Mouse (Mus musculus) megakaryocyte, embryonic 14.5 days (primary cell): Measurements from ENCODE around the gene Camkk1. TPM values are rescaled to one million over a fixed set of nuclear protein-coding genes. Genes with fewer than 3 reads are reported as not detected.

Experiments
- H3K27me3 ChIP-seq: replicated peaks from 2 replicates; pipeline ENCODE3; 2012; ENCODE audit warnings: inconsistent platforms
- H3K36me3 ChIP-seq: replicated peaks from 2 replicates; pipeline ENCODE3; 2012; ENCODE audit warnings: low read length, inconsistent platforms, mixed read lengths
- H3K4me1 ChIP-seq: 2 replicates; pipeline ENCODE4 v1.6.1; 2012; ENCODE audit warnings: inconsistent platforms
- H3K4me3 ChIP-seq: replicated peaks from 2 replicates; pipeline ENCODE3; 2012; ENCODE audit warnings: moderate library complexity, mild to moderate bottlenecking, inconsistent platforms
- H3K9me3 ChIP-seq: 2 replicates; pipeline ENCODE4 v1.6.1; 2012; ENCODE audit warnings: inconsistent platforms
- FLI1 ChIP-seq: IDR thresholded peaks from 2 replicates; pipeline ENCODE4 v1.6.1; 2012; ENCODE audit warnings: low read length, inconsistent platforms, mixed read lengths
- GATA1 ChIP-seq: IDR thresholded peaks from 3 replicates; pipeline ENCODE4 v1.6.1; 2012; ENCODE audit warnings: mixed read lengths, low read length, inconsistent platforms, borderline replicate concordance
- polyA plus RNA-seq: library from polyadenylated mRNA; stranded (reverse); fragments of >175 nt; gene quantifications from 2 replicates; pipeline ENCODE4 v1.2.3, GENCODE M21; 2012; ENCODE audit warnings: low replicate concordance; ENCODE audit not compliant: insufficient read depth

The Camkk1 gene
- polyA plus RNA-seq, 1 experiment = 6.5 TPM

DNA sequence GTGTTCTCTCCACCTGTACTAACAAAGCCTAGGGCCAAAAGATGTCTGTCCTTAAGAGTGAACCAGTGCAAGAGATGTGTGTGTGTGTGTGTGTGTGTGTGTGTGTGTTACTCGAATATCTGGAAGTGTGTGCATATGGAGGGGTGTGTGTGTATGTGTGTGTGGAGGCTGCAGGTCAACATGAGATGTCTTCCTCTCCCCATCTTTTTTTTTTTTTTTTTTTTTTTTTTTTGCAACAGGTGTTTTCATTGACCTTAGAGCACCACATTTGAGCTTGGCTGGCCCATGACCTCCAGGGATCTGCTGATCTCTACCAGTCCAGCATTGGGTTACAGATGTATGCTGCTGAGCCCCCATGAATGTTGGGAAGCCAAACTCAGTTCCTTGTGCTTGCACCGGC, 22.0 kb upstream of the Camkk1 start:
- Histone ChIP-seq H3K9me3 (no peaks in the 10 kb centered on the region), H3K27me3 (no peaks in the 10 kb centered on the region), H3K4me3 (peak overlapping the region; percentile 42), H3K4me1 (peaks cover 97% of the 10 kb centered on the region), H3K36me3 (peaks cover 67% of the 10 kb centered on the region)
- no peak for TF ChIP-seq GATA1
- TF ChIP-seq FLI1 = no peak

DNA sequence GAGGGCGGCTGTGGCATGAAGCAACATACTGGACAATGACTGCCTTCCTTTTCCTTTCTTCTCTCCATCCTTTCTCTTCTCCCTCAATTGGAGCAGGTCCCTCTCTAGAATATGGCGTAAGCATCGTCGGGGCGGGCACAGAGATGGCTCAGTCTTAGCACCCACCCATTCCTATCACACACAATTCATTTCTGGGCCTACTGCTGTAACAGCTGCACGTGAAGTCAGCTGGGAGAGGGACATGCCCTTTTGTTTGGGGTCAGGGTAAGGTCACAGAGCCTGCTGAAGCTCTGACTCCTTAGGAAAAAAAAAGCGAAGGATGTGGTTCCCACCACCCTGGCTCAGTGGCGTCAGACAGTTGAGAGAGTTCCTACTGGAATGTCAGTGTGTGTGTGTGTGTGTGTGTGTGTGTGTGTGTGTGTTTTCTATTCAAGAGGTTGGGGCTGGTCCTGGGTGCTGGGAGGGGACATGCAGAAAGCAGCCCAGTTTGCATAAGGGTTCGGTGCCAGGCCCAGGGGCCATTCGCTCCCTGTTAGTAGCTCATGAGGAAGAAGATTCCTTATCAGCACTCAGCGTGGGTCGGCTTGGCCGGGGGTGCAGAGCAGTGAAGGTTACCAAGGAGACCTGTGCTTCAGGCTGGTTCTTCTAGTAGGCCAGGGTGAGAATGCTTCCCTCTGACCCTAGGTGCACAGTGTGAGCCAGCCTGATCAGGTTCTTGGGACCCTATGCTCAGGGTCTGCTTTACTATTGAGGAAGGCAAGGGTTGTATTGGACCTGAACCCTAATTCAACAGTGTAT, 21.1 kb upstream of the Camkk1 start:
- Histone ChIP-seq H3K9me3 (no peaks in the 10 kb centered on the region), H3K27me3 (no peaks in the 10 kb centered on the region), H3K4me3 (peak overlapping the region; percentile 93), H3K4me1 (peaks cover 97% of the 10 kb centered on the region), H3K36me3 (peaks cover 66% of the 10 kb centered on the region)
- TF ChIP-seq FLI1 (no peak), GATA1 (no peak)

DNA sequence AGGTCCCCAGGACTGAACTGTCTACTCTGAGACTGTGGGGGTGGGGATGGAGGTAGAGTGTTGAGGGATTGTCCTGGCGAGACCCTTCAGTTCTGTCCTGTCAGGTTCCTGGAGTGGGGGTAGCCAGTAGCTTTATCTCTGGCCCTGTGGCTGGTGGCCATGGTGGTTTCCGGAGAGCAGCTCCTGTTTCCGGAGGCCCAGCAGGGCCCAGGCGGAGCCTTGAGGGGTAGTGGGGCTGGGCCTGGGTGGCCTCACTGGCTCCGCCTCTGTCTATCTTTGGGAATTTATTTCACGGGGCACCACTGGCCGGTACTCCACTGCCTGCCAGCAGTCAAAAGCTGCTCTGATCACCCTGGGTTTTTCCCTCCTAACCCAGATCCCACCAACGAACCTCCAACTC, 20.0 kb upstream of the Camkk1 start, which contains the start of gene P2rx1:
Gene P2rx1, plus strand, starts transcription at position 333 of the 400 bp plus-strand sequence.
- peaks cover 97% of the 10 kb centered on the region for H3K4me1 ChIP-seq
- H3K9me3 ChIP-seq = no peaks in the 10 kb centered on the region
- no peaks in the 10 kb centered on the region for H3K27me3 ChIP-seq
- peaks cover 64% of the 10 kb centered on the region for H3K36me3 ChIP-seq
- H3K4me3 ChIP-seq = peak within 1 kb of the TSS; percentile 93
- peak; percentile 96 for TF ChIP-seq FLI1
- TF ChIP-seq GATA1 = peak; percentile 99

DNA sequence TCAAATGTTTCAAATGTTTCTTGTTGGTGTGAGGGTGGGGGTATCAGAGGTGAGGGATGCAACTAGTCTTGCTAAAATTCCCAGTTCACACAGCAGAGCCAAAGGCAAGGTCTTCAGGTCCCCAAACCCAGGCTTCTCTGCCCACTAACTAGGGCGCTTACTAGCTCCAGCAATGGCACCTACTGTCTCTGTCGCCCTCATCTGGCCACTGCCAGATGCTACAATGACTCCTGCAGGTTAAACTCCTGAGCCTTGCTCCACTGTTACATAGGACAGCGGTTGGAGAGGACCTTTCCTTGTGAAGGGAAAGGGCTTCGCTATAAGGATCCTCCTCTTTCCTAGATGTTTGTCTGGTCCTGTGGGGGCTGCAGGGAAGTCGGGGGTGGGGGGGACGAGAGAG, 17.8 kb upstream of the Camkk1 start:
- no peak for TF ChIP-seq GATA1
- TF ChIP-seq FLI1 = no peak
- no peaks in the 10 kb centered on the region for H3K27me3 ChIP-seq
- peak overlapping the region; percentile 93 for H3K4me3 ChIP-seq
- peaks cover 98% of the 10 kb centered on the region for H3K4me1 ChIP-seq
- no peaks in the 10 kb centered on the region for H3K9me3 ChIP-seq
- peaks cover 66% of the 10 kb centered on the region for H3K36me3 ChIP-seq

DNA sequence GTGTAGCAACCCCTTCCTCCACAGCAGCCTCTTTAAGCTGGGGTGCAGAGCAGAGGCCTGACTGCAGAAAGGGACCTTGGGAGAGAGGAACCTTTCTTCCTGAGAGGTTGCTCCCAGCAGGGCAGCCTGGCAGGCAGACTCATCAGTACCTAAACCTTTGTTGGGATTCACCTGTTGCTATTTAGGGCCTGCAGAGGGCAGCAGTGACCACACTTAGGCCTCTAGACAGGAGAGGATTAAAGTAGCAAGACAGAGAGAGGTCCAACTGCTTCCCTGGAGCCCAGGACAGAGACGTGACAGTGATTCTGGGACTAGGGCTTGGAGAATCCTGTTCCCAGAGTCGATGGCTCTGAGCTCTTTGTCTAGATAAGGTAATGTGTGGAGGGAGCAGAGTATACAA, 12.4 kb upstream of the Camkk1 start:
- Histone ChIP-seq H3K36me3 (peaks cover 97% of the 10 kb centered on the region), H3K9me3 (no peaks in the 10 kb centered on the region), H3K4me1 (peaks cover 100% of the 10 kb centered on the region), H3K4me3 (no peak overlapping the region), H3K27me3 (no peaks in the 10 kb centered on the region)
- no peak for TF ChIP-seq GATA1
- TF ChIP-seq FLI1 = no peak

- H3K27me3 ChIP-seq = no peaks in the 10 kb centered on the region
- H3K9me3 ChIP-seq = no peaks in the 10 kb centered on the region
- H3K36me3 ChIP-seq = peaks cover 98% of the 10 kb centered on the region
- peaks cover 100% of the 10 kb centered on the region for H3K4me1 ChIP-seq
- TF ChIP-seq GATA1 = no peak
- TF ChIP-seq FLI1 = no peak
- no peak overlapping the region for H3K4me3 ChIP-seq
Observed at GRCm38 (mm10) chr11:73007113-73007512, 11.7 kb upstream of the Camkk1 start.

DNA sequence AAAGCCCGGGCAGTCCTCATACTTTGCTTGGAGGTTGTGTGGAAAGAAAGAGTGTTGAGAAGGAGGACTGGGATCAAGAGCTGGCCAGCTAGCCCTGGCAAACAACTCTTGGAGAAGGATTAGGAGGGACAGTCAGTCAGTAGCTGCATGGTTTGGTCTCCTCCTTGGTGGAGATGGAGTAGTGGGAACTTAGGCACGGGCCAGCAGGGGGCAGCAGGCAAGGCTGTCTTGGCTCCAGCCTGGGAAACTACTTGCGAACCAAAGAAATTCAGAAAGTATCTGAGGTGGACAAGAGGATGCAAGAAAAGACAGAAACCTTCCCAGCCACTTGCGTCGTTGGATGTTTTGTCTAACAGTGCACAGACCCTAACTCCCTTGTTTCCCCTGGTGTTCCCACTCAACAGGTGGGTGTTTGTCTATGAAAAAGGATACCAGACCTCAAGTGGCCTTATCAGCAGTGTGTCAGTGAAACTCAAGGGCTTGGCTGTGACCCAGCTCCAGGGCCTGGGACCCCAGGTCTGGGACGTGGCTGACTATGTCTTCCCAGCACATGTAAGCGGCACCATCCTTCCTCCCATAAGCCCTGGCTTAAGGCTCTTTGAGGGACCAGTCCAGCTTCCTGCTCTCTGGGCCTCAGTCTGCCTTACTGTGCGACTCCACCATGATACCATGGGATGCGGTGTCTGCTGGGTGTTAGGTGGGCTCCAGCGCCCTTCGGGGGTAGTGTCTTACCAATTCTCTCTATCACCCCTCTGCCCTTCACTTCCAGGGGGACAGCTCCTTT, 10.9 kb upstream of the Camkk1 start:
- Histone ChIP-seq H3K4me1 (peaks cover 100% of the 10 kb centered on the region), H3K27me3 (no peaks in the 10 kb centered on the region), H3K36me3 (peaks cover 99% of the 10 kb centered on the region), H3K4me3 (no peak overlapping the region), H3K9me3 (no peaks in the 10 kb centered on the region)
- TF ChIP-seq GATA1 = no peak
- TF ChIP-seq FLI1 = no peak

DNA sequence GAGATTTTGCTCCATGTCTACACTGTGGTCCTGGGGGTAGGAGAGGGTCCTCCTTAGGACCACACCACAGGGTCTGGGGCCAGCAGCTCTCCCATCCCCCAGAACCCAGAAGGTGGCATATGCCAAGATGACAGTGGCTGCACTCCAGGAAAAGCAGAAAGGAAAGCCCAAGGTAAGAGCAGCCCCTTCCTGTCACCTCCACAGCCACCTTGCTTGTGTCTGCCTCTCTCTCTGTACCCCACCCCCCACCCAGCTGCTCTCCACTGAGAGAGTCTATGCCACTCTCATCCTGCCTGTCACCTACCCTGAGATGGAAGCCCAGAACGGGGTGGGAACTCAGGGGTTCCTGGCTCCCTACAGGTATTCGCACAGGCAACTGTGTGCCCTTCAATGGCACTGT, 10.0 kb upstream of the Camkk1 start:
- Histone ChIP-seq H3K27me3 (no peaks in the 10 kb centered on the region), H3K36me3 (peaks cover 100% of the 10 kb centered on the region), H3K9me3 (no peaks in the 10 kb centered on the region), H3K4me1 (peaks cover 98% of the 10 kb centered on the region), H3K4me3 (no peak overlapping the region)
- TF ChIP-seq FLI1 = no peak
- no peak for TF ChIP-seq GATA1

DNA sequence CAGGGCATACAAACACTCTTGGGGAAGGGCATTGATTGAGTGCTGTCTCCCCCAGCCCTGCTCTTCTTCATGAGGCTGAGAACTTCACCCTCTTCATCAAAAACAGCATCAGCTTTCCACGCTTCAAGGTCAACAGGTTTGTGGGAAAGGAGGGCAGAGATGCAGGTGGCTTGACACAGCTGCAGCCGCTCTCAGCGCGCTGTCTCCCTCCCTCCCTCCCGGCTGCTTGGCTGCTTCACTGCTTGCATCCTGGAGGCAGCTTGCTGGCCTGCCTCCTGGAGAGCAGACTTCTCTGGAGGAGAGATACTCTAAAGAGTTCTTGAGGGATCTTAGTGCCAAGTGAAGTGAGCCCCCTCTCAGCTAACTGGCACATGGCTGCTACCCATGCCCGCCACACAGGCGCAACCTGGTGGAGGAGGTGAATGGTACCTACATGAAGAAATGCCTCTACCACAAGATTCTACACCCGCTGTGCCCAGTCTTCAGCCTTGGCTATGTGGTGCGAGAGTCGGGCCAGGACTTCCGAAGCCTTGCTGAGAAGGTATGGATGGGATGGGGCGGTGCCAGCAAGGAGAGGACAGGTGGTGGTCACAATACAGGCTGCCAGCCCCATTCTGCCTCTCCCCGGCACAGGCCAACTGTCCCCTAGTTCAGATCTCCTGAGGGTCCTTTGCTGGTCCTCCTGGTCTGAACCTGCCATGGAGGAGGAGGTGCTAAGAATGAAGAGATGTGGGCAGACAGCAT, 9.1 kb upstream of the Camkk1 start:
- no peaks in the 10 kb centered on the region for H3K27me3 ChIP-seq
- H3K4me3 ChIP-seq = no peak overlapping the region
- H3K4me1 ChIP-seq = peaks cover 93% of the 10 kb centered on the region
- TF ChIP-seq FLI1 = no peak
- H3K9me3 ChIP-seq = no peaks in the 10 kb centered on the region
- peaks cover 100% of the 10 kb centered on the region for H3K36me3 ChIP-seq
